Mouse (Mus musculus) hindbrain, embryonic 16.5 days (tissue): ENCODE results near the gene Gnaq. TPM values are rescaled to one million over a fixed set of nuclear protein-coding genes. Genes with fewer than 3 reads are reported as not detected.

Experiments
- ATAC-seq: fragments of 200-750 bp; cut with Nextera tagmentation; 2 replicates; pipeline ENCODE4 v1.8.0; 2017; ENCODE audit warnings: moderate TSS enrichment, moderate library complexity
- H3K27ac ChIP-seq: fragments of 300-500 bp; sonication (generic); 2 replicates; pipeline ENCODE4 v1.5.1; 2014; ENCODE audit warnings: low read depth, mild to moderate bottlenecking, control low read depth, low read length, moderate library complexity
- H3K27me3 ChIP-seq: fragments of 300-500 bp; sonication (generic); replicated peaks from 2 replicates; pipeline ENCODE4 v1.6.1; 2014; ENCODE audit warnings: low read length; ENCODE audit not compliant: control insufficient read depth, insufficient read depth
- H3K36me3 ChIP-seq: fragments of 300-500 bp; sonication (generic); 2 replicates; pipeline ENCODE4 v1.6.1; 2014; ENCODE audit warnings: mild to moderate bottlenecking, low read length, moderate library complexity, mixed read lengths; ENCODE audit not compliant: control insufficient read depth, insufficient read depth
- H3K4me1 ChIP-seq: fragments of 300-500 bp; sonication (generic); 2 replicates; pipeline ENCODE4 v1.6.1; 2014; ENCODE audit warnings: low read depth, low read length; ENCODE audit not compliant: control insufficient read depth, insufficient read depth
- H3K4me2 ChIP-seq: fragments of 300-500 bp; sonication (generic); 2 replicates; pipeline ENCODE4 v1.6.1; 2014; ENCODE audit warnings: mild to moderate bottlenecking, low read length, control low read depth, moderate library complexity
- H3K4me3 ChIP-seq: fragments of 300-500 bp; sonication (generic); 2 replicates; pipeline ENCODE4 v1.5.1; 2014; ENCODE audit warnings: mild to moderate bottlenecking, low read length, control low read depth, moderate library complexity
- H3K9ac ChIP-seq: fragments of 300-500 bp; sonication (generic); 2 replicates; pipeline ENCODE4 v1.6.1; 2014; ENCODE audit warnings: low read depth, mild to moderate bottlenecking, control low read depth, low read length, moderate library complexity
- H3K9me3 ChIP-seq: fragments of 300-500 bp; sonication (generic); 2 replicates; pipeline ENCODE4 v1.6.1; 2014; ENCODE audit warnings: mild to moderate bottlenecking, low read length, moderate library complexity; ENCODE audit not compliant: control insufficient read depth
- WGBS: fragments of 180-500 bp; shearing (Covaris S2); extraction: QIAGEN DNeasy Blood & Tissue Kit; methylation state at CpG from one replicate; pipeline ENCODE4 v1.1.7; 2014; 5-methylcytosine and 5-hydroxymethylcytosine counted together
- polyA plus RNA-seq: library from polyadenylated mRNA; unstranded; fragments of >200 nt; fragmentation: Nextera tagmentation; extraction: Ambion mirVana; gene quantifications from 2 replicates; pipeline ENCODE4 v1.2.1, GENCODE M21; 2015

Gnaq gene
- polyA plus RNA-seq, 1 experiment from 2014 or later: 104 TPM

- Histone ChIP-seq H3K4me2 (no peak overlapping the region), H3K9me3 (no peaks in the 10 kb centered on the region), H3K27me3 (no peaks in the 10 kb centered on the region), H3K4me1 (peaks cover 7% of the 10 kb centered on the region), H3K27ac (no peak overlapping the region), H3K36me3 (no peaks in the 10 kb centered on the region), H3K4me3 (no peak overlapping the region), H3K9ac (no peak overlapping the region)
- WGBS: 83% methylated on average over 8 of the region's 8 CpGs
- no peak for ATAC-seq
Measured at GRCm38 (mm10) chr19:16235594-16235993, 103.0 kb downstream of the Gnaq start.

- no peak overlapping the region for H3K4me3 ChIP-seq
- no peaks in the 10 kb centered on the region for H3K36me3 ChIP-seq
- no peak for ATAC-seq
- H3K9ac ChIP-seq: no peak overlapping the region
- peaks cover 7% of the 10 kb centered on the region for H3K4me1 ChIP-seq
- H3K4me2 ChIP-seq: no peak overlapping the region
- no peaks in the 10 kb centered on the region for H3K9me3 ChIP-seq
- WGBS: 91% methylated on average over 1 of the region's 1 CpGs
- H3K27ac ChIP-seq: no peak overlapping the region
- no peaks in the 10 kb centered on the region for H3K27me3 ChIP-seq
Measured at GRCm38 (mm10) chr19:16237034-16237433, 104.4 kb downstream of the Gnaq start.

GRCm38 (mm10) chr19:16238072-16238471 lies 105.4 kb downstream of the Gnaq start:
- no peak for ATAC-seq
- no peaks in the 10 kb centered on the region for H3K36me3 ChIP-seq
- no peak overlapping the region for H3K4me3 ChIP-seq
- H3K27me3 ChIP-seq: no peaks in the 10 kb centered on the region
- no peak overlapping the region for H3K4me2 ChIP-seq
- H3K27ac ChIP-seq: no peak overlapping the region
- no peaks in the 10 kb centered on the region for H3K9me3 ChIP-seq
- 55% methylated on average over 4 of the region's 4 CpGs for WGBS
- no peak overlapping the region for H3K9ac ChIP-seq
- peaks cover 11% of the 10 kb centered on the region for H3K4me1 ChIP-seq

- H3K27me3 ChIP-seq: no peaks in the 10 kb centered on the region
- H3K4me2 ChIP-seq: no peak overlapping the region
- no peak overlapping the region for H3K9ac ChIP-seq
- H3K27ac ChIP-seq: no peak overlapping the region
- H3K9me3 ChIP-seq: no peaks in the 10 kb centered on the region
- no peak for ATAC-seq
- H3K4me3 ChIP-seq: no peak overlapping the region
- H3K4me1 ChIP-seq: peaks cover 11% of the 10 kb centered on the region
- 36% methylated on average over 2 of the region's 2 CpGs for WGBS
- H3K36me3 ChIP-seq: no peaks in the 10 kb centered on the region
Measured at GRCm38 (mm10) chr19:16238512-16238911, 105.9 kb downstream of the Gnaq start.

GRCm38 (mm10) chr19:16242708-16243107 lies 110.1 kb downstream of the Gnaq start:
- Histone ChIP-seq H3K4me3 (no peak overlapping the region), H3K4me1 (peaks cover 11% of the 10 kb centered on the region), H3K27me3 (no peaks in the 10 kb centered on the region), H3K27ac (no peak overlapping the region), H3K4me2 (no peak overlapping the region), H3K36me3 (no peaks in the 10 kb centered on the region), H3K9me3 (no peaks in the 10 kb centered on the region), H3K9ac (no peak overlapping the region)
- ATAC-seq: no peak
- WGBS: 66% methylated on average over 3 of the region's 3 CpGs

- no peak for ATAC-seq
- 99% methylated on average over 2 of the region's 2 CpGs for WGBS
- Histone ChIP-seq H3K27ac (no peak overlapping the region), H3K9ac (no peak overlapping the region), H3K9me3 (no peaks in the 10 kb centered on the region), H3K27me3 (no peaks in the 10 kb centered on the region), H3K4me1 (peaks cover 12% of the 10 kb centered on the region), H3K4me3 (no peak overlapping the region), H3K4me2 (no peak overlapping the region), H3K36me3 (no peaks in the 10 kb centered on the region)
Measured at GRCm38 (mm10) chr19:16249025-16249424, 116.4 kb downstream of the Gnaq start.

- Histone ChIP-seq H3K4me2 (no peak overlapping the region), H3K27ac (peak overlapping the region; percentile 44; the same call in 1 of the 2 replicates)
- no peak for ATAC-seq
Measured at GRCm38 (mm10) chr19:16250921-16251320, 118.3 kb downstream of the Gnaq start.

GRCm38 (mm10) chr19:16251819-16252218 lies 119.2 kb downstream of the Gnaq start:
- WGBS: 64% methylated on average over 5 of the region's 5 CpGs
- Histone ChIP-seq H3K4me2 (no peak overlapping the region), H3K9ac (no peak overlapping the region), H3K4me1 (peaks cover 12% of the 10 kb centered on the region), H3K4me3 (no peak overlapping the region), H3K27ac (no peak overlapping the region), H3K36me3 (no peaks in the 10 kb centered on the region), H3K27me3 (no peaks in the 10 kb centered on the region), H3K9me3 (no peaks in the 10 kb centered on the region)
- ATAC-seq: no peak

More at GRCm38 (mm10) chr19:16250921-16251320, 118.3 kb downstream of the Gnaq start:
- no peaks in the 10 kb centered on the region for H3K36me3 ChIP-seq
- no peak overlapping the region for H3K9ac ChIP-seq
- no peak overlapping the region for H3K4me3 ChIP-seq
- H3K27me3 ChIP-seq: no peaks in the 10 kb centered on the region
- 37% methylated on average over 3 of the region's 3 CpGs for WGBS
- no peaks in the 10 kb centered on the region for H3K9me3 ChIP-seq
- H3K4me1 ChIP-seq: peaks cover 12% of the 10 kb centered on the region

GRCm38 (mm10) chr19:16252696-16253095 lies 120.1 kb downstream of the Gnaq start:
- Histone ChIP-seq H3K27ac (no peak overlapping the region), H3K4me1 (peaks cover 12% of the 10 kb centered on the region), H3K9me3 (no peaks in the 10 kb centered on the region), H3K27me3 (no peaks in the 10 kb centered on the region), H3K4me3 (no peak overlapping the region), H3K9ac (no peak overlapping the region), H3K4me2 (no peak overlapping the region), H3K36me3 (no peaks in the 10 kb centered on the region)
- no peak for ATAC-seq
- WGBS: 74% methylated on average over 4 of the region's 4 CpGs

GRCm38 (mm10) chr19:16254881-16255280 lies 122.2 kb downstream of the Gnaq start:
- no peaks in the 10 kb centered on the region for H3K36me3 ChIP-seq
- no peak overlapping the region for H3K4me2 ChIP-seq
- no peak overlapping the region for H3K4me3 ChIP-seq
- ATAC-seq: no peak
- no peaks in the 10 kb centered on the region for H3K27me3 ChIP-seq
- no peak overlapping the region for H3K9ac ChIP-seq
- no peak overlapping the region for H3K27ac ChIP-seq
- H3K4me1 ChIP-seq: peaks cover 16% of the 10 kb centered on the region
- WGBS: 56% methylated on average over 1 of the region's 1 CpGs
- H3K9me3 ChIP-seq: no peaks in the 10 kb centered on the region
